Mouse (Mus musculus) E14TG2a.4 (cell line): Measurements from ENCODE around the gene F11.

Experiments
- CTCF ChIP-seq: conservative IDR thresholded peaks from 2 replicates; pipeline ENCODE4 v1.5.1; 2014; ENCODE audit warnings: low read length
- NANOG ChIP-seq: IDR thresholded peaks from 2 replicates; pipeline ENCODE4 v1.6.1; 2014; ENCODE audit warnings: borderline replicate concordance, low read length, mixed read lengths
- POU5F1 ChIP-seq: IDR thresholded peaks from 2 replicates; pipeline ENCODE4 v1.6.1; 2014; ENCODE audit warnings: low read length, borderline replicate concordance

DNA sequence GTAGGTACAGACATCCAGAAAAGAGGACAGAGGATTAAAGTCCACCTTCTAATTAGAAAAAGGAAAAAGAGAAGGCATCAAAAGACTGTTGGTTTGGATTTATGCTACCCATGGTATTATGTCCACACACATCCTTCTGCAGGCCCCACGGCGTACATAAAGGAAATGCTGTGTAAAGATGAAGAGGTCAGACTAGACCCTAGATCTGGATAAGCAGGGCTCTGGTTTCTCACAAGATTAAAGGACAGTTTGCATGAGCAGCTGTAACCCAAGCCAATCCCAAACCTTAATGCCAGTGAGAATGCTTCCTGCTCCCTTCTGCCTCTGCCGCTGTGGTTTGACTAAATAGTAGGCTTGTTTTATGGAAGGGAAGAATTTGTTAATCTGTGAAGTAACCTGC is 15.6 kb upstream of the F11 start:
- TF ChIP-seq CTCF, result no peak
- no peak for TF ChIP-seq NANOG
- no peak for TF ChIP-seq POU5F1
